Mouse (Mus musculus): ENCODE measurements around the gene Lin7c. TPM values are rescaled to one million over a fixed set of nuclear protein-coding genes. Genes with fewer than 3 reads are reported as not detected.

The Lin7c gene
- polyA plus RNA-seq (2012; rRNA removed; ENCODE audit: low replicate concordance): 6.2 and 6.5 TPM in 2 replicates

GRCm38 (mm10) chr2:109890597-109890996 is at the start of gene Lin7c:
TSS of gene Lin7c (plus strand) at chr2:109890853.

GRCm38 (mm10) chr2:109917496-109918413 is 27.1 kb downstream of the Lin7c start, which contains the start of gene Lgr4:
TSS of gene Lgr4 (plus strand) at chr2:109917647.

Other genes starting within 250 kb of the Lin7c start
- 0.14 and 0.30 TPM in 2 replicates for gene Bdnf, start 216.2 kb upstream of the Lin7c start, polyA plus RNA-seq (2012; rRNA removed; ENCODE audit: low replicate concordance)
- 19.7 and 26.4 TPM in 2 replicates for gene Lgr4, start 26.8 kb downstream of the Lin7c start, polyA plus RNA-seq (2012; rRNA removed; ENCODE audit: low replicate concordance)
- 4.4 and 7.4 TPM in 2 replicates for gene Ccdc34, start 127.0 kb downstream of the Lin7c start, polyA plus RNA-seq (2012; rRNA removed; ENCODE audit: low replicate concordance)

All from subcutaneous adipose tissue, adult 2 months (tissue).